Mouse (Mus musculus) MEL (cell line): ENCODE measurements around the gene Zc3hav1l. TPM values are rescaled to one million over a fixed set of nuclear protein-coding genes. Genes with fewer than 3 reads are reported as not detected.

ENCODE experiments used
- DNase-seq: peaks from one replicate; pipeline ENCODE4 v3.0.0; 2011; ENCODE audit warnings: low read depth, low spot score
- H3K27ac ChIP-seq: 2 replicates; pipeline ENCODE4 v1.5.1; 2012; ENCODE audit warnings: low read depth, mild to moderate bottlenecking, control low read depth, low read length, moderate library complexity; ENCODE audit not compliant: control insufficient read depth
- H3K27me3 ChIP-seq, 2 experiments: fragments of 150-350 bp in 1 of 2; sonication (generic) in 1 of 2; 2 replicates each; pipeline ENCODE4 v1.6.1; 2012; ENCODE audit warnings: low read length in 2 of 2, mild to moderate bottlenecking in 2 of 2, improper control_type of control experiment in 1 of 2, moderate library complexity in 1 of 2; ENCODE audit not compliant: insufficient read depth in 2 of 2, control insufficient read depth in 1 of 2
- H3K36me3 ChIP-seq, 2 experiments: 2 replicates each; pipeline ENCODE4 v1.6.1; 2012 to 2014; ENCODE audit warnings: low read length in 2 of 2, improper control_type of control experiment in 1 of 2, inconsistent platforms in 1 of 2, mild to moderate bottlenecking in 1 of 2; ENCODE audit not compliant: insufficient read depth in 2 of 2, control insufficient read depth in 1 of 2
- H3K4me1 ChIP-seq, 2 experiments: fragments of 150-350 bp in 1 of 2; sonication (generic) in 1 of 2; 2 replicates each; pipeline ENCODE4 v1.6.1; 2012; ENCODE audit warnings: low read length in 2 of 2, improper control_type of control experiment in 1 of 2, mild to moderate bottlenecking in 1 of 2; ENCODE audit not compliant: insufficient read depth in 2 of 2, control insufficient read depth in 1 of 2
- H3K4me3 ChIP-seq, 2 experiments: fragments of 150-350 bp in 1 of 2; sonication (generic) in 1 of 2; 2 replicates each; pipeline ENCODE4 v1.5.1; 2012; ENCODE audit warnings: low read depth in 2 of 2, low read length in 2 of 2, mild to moderate bottlenecking in 2 of 2, moderate library complexity in 2 of 2, control low read depth in 1 of 2, improper control_type of control experiment in 1 of 2; ENCODE audit not compliant: control insufficient read depth in 1 of 2, insufficient read depth in 1 of 2
- H3K79me2 ChIP-seq: 2 replicates; pipeline ENCODE4 v1.6.1; 2012; ENCODE audit warnings: mild to moderate bottlenecking, low read length, moderate library complexity; ENCODE audit not compliant: control insufficient read depth, poor library complexity, insufficient read depth
- H3K9ac ChIP-seq: 2 replicates; pipeline ENCODE4 v1.6.1; 2012; ENCODE audit warnings: low read depth, mild to moderate bottlenecking, control low read depth, low read length, moderate library complexity; ENCODE audit not compliant: control insufficient read depth, poor library complexity, severe bottlenecking
- H3K9me3 ChIP-seq: fragments of 150-350 bp; sonication (generic); replicated peaks from 2 replicates; pipeline ENCODE4 v1.6.1; 2012; ENCODE audit warnings: mild to moderate bottlenecking, low read length, improper control_type of control experiment, moderate library complexity; ENCODE audit not compliant: insufficient read depth
- BHLHE40 ChIP-seq: IDR thresholded peaks from 2 replicates; pipeline ENCODE4 v1.6.1; 2012; ENCODE audit warnings: low read depth, mild to moderate bottlenecking, inconsistent platforms, low read length, improper control_type of control experiment, borderline replicate concordance
- CTCF ChIP-seq, 3 experiments: IDR thresholded peaks in 2 of 3; conservative IDR thresholded peaks in 1 of 3; 2 replicates each; pipeline ENCODE4 v1.5.1; 2011 to 2012; ENCODE audit warnings: low read length in 3 of 3, low read depth in 2 of 3, mild to moderate bottlenecking in 2 of 3, improper control_type of control experiment in 1 of 3, inconsistent platforms in 1 of 3, mixed read lengths in 1 of 3, moderate library complexity in 1 of 3; ENCODE audit not compliant: control insufficient read depth in 1 of 3, insufficient read depth in 1 of 3, poor library complexity in 1 of 3, severe bottlenecking in 1 of 3
- ELF1 ChIP-seq: IDR thresholded peaks from 2 replicates; pipeline ENCODE4 v1.6.1; 2014; ENCODE audit warnings: low read depth, mild to moderate bottlenecking, inconsistent platforms, low read length, improper control_type of control experiment, moderate library complexity
- GABPA ChIP-seq: IDR thresholded peaks from 2 replicates; pipeline ENCODE4 v1.6.1; 2012; ENCODE audit warnings: low read depth, mild to moderate bottlenecking, inconsistent platforms, low read length, improper control_type of control experiment, moderate library complexity
- GATA1 ChIP-seq: IDR thresholded peaks from 2 replicates; pipeline ENCODE4 v1.6.1; 2011; ENCODE audit warnings: low read depth, low read length, improper control_type of control experiment
- HCFC1 ChIP-seq: IDR thresholded peaks from 2 replicates; pipeline ENCODE4 v1.6.1; 2012; ENCODE audit warnings: low read depth, mild to moderate bottlenecking, inconsistent platforms, low read length, improper control_type of control experiment, moderate library complexity
- JUND ChIP-seq: IDR thresholded peaks from 2 replicates; pipeline ENCODE4 v1.6.1; 2011; ENCODE audit warnings: low read depth, mild to moderate bottlenecking, improper control_type of control experiment, low read length
- MAX ChIP-seq: IDR thresholded peaks from 2 replicates; pipeline ENCODE4 v1.6.1; 2011; ENCODE audit warnings: low read length, improper control_type of control experiment
- MXI1 ChIP-seq: IDR thresholded peaks from 2 replicates; pipeline ENCODE4 v1.6.1; 2011; ENCODE audit warnings: mild to moderate bottlenecking, low read depth, low read length, improper control_type of control experiment
- MYC ChIP-seq: IDR thresholded peaks from 2 replicates; pipeline ENCODE4 v1.6.1; 2011; ENCODE audit warnings: low read depth, mild to moderate bottlenecking, low read length, improper control_type of control experiment, moderate library complexity
- NELFE ChIP-seq: IDR thresholded peaks from 2 replicates; pipeline ENCODE4 v1.6.1; 2011; ENCODE audit warnings: low read depth, low read length, improper control_type of control experiment
- NRF1 ChIP-seq: IDR thresholded peaks from 2 replicates; pipeline ENCODE4 v1.6.1; 2014; ENCODE audit warnings: low read depth, mild to moderate bottlenecking, inconsistent platforms, low read length, improper control_type of control experiment, moderate library complexity; ENCODE audit not compliant: poor library complexity, insufficient read depth, severe bottlenecking
- POLR2AphosphoS5 ChIP-seq: IDR thresholded peaks from 2 replicates; pipeline ENCODE4 v1.6.1; 2012; ENCODE audit warnings: low read depth, borderline replicate concordance, mild to moderate bottlenecking, inconsistent platforms, low read length, moderate library complexity, mixed read lengths
- UBTF ChIP-seq: IDR thresholded peaks from 2 replicates; pipeline ENCODE4 v1.6.1; 2012; ENCODE audit warnings: low read depth, mild to moderate bottlenecking, inconsistent platforms, low read length, improper control_type of control experiment, moderate library complexity, borderline replicate concordance; ENCODE audit not compliant: insufficient read depth
- ZNF384 ChIP-seq: IDR thresholded peaks from 2 replicates; pipeline ENCODE4 v1.6.1; 2012; ENCODE audit warnings: low read depth, mild to moderate bottlenecking, inconsistent platforms, low read length, improper control_type of control experiment
- polyA plus RNA-seq, 2 experiments: library from polyadenylated mRNA; stranded (reverse) in 1 of 2; unstranded in 1 of 2; fragments of >175 nt in 1 of 2; fragments of >200 nt in 1 of 2; gene quantifications; 2 replicates each; pipeline versions ENCODE4 v1.2.1 to v1.2.4; 2012; ENCODE audit warnings: low replicate concordance in 2 of 2, low read depth in 1 of 2; ENCODE audit not compliant: insufficient read length in 2 of 2, insufficient read depth in 1 of 2, missing spikeins in 1 of 2
- total RNA-seq: library from RNA; depleted of rRNA; stranded (reverse); fragments of 300-350 nt; gene quantifications from 2 replicates; pipeline ENCODE4 v1.2.3, GENCODE M21; 2012

Zc3hav1l gene
- total and polyA plus RNA-seq, 3 experiments: 2.0 to 5.8 TPM; not detected in 1

DNA sequence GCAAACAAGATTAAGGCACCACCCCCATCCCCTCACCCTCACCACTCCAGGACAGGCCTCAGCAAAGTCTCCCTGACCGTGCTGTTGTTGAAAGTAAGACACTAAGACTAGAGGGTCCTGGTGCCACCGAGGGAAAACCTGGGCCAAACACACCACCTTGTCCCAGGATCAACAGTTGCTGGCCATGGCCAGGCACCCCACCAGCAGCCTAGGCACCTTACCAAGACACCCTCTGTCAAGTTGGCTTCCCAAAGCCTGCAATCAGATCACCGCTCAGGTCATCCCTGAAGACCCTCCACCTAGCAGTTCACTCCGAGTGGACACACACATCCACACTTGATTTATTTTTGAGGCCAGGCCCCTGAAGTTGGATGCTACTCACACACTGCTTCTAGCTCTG lies 47.6 kb downstream of the Zc3hav1l start:
- no peaks in the 10 kb centered on the region; the same call in 1 of the 2 replicates for H3K79me2 ChIP-seq
- H3K36me3 ChIP-seq: peaks cover 0 to 6% of the 10 kb centered on the region in 2 experiments; a peak in 2 of 4 replicates
- no peaks in the 10 kb centered on the region for H3K27me3 ChIP-seq
- TF ChIP-seq MAX: no peak
- no peak for TF ChIP-seq NELFE
- no peak for TF ChIP-seq POLR2AphosphoS5
- no peak for TF ChIP-seq JUND
- TF ChIP-seq HCFC1: no peak
- no peak for TF ChIP-seq MYC
- TF ChIP-seq ELF1: no peak
- TF ChIP-seq BHLHE40: no peak
- TF ChIP-seq CTCF (IDR thresholded peaks at IDR 0.05 in 2 of 3, conservative IDR thresholded peaks at IDR 0.05 in 1 of 3; ENCODE audit: control insufficient read depth in 1 of 3, insufficient read depth in 1 of 3, low read depth in 2 of 3, low read length in 3 of 3, poor library complexity in 1 of 3, severe bottlenecking in 1 of 3): no peak
- no peak for TF ChIP-seq NRF1
- TF ChIP-seq GABPA: no peak
- no peak for TF ChIP-seq GATA1
- no peak; the same call in 1 of the 2 replicates for TF ChIP-seq ZNF384
- no peak for TF ChIP-seq UBTF
- H3K4me1 ChIP-seq: peaks cover 3 to 16% of the 10 kb centered on the region in 2 experiments; a peak in 3 of 4 replicates
- no peak overlapping the region for H3K9ac ChIP-seq
- DNase-seq: no peak
- H3K4me3 ChIP-seq: no peak overlapping the region
- H3K9me3 ChIP-seq: no peaks in the 10 kb centered on the region
- no peak overlapping the region for H3K27ac ChIP-seq

DNA sequence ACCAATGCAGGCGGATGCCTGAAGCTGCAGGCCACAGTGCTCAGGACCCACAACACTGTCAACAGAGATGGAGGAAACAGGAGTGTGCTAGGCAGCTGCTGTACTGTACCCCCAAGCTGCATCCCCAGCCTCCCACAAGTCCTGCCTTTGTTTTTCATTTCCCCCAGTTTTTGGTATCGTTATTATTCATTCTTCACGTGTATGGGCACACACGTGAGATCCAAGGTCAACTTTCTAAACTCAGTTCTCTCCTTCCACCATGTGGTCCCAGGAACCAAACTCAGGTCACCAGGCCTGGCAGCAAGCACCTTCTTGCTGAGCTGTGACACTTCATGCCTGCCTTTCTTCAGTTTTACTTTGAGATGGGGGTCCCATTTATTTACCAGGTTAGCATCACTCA lies 51.7 kb downstream of the Zc3hav1l start:
- Histone ChIP-seq H3K27ac (no peak overlapping the region), H3K27me3 (no peaks in the 10 kb centered on the region), H3K9me3 (no peaks in the 10 kb centered on the region), H3K4me1 (peaks cover 11 to 15% of the 10 kb centered on the region in 2 experiments), H3K4me3 (no peak overlapping the region), H3K9ac (no peak overlapping the region), H3K79me2 (no peaks in the 10 kb centered on the region), H3K36me3 (peaks cover 0 to 21% of the 10 kb centered on the region in 2 experiments; a peak in 2 of 4 replicates)
- DNase-seq: no peak
- TF ChIP-seq MXI1: no peak
